Mouse (Mus musculus) brain, adult 10 weeks (tissue): Measurements from ENCODE around the gene Gm9008. TPM values are rescaled to one million over a fixed set of nuclear protein-coding genes. Genes with fewer than 3 reads are reported as not detected.

Source experiments
- polyA plus RNA-seq: library from polyadenylated mRNA; stranded (reverse); fragments of 350-450 nt; fragmentation: Illumina TruSeq; extraction: RNeasy Lipid Tissue Mini Kit (QIAGEN cat#74804); gene quantifications from one replicate; pipeline ENCODE4 v1.2.3, GENCODE M21; 2015; ENCODE audit warnings: low read depth, low replicate concordance

Gm9008 gene
- not detected for polyA plus RNA-seq

GRCm38 (mm10) chr6:76497054-76497835 is at the start of gene Gm9008:
Gene Gm9008, minus strand, starts transcription at chr6:76497784.

